19 mouse cellular contexts compared by ENCODE assay signal in the genomic region with DNA sequence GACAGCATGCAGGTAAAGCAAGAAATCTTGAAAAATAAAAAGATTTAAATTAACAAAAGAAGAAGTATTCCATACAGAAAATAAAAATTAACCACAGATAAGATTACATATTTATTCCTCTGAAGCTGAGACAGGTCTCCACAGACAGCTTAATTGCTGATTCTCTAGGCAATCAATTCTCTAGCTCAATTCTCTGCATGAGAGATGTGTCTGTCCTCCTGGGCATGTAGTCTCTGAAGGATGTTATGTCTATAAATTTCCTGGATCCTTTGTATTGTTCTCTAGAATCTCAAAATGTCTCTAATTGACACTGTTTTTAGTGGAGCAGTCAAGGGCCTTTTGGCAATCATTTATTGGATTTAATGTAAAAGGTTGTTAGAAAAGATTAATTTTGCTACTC. TPM values are rescaled to one million over a fixed set of nuclear protein-coding genes. Genes with fewer than 3 reads are reported as not detected.
DNase-seq lines count a peak whose midpoint lies in the region; TF ChIP-seq lines count a peak whose summit lies in the region.
"Had no signal": no experiment of that assay in that cellular context is flagged by ENCODE, and none has a peak within 500 bp of the region (broad histone marks: within the 10 kb centered on the region; RNA-seq: fewer than 3 reads in every experiment).

A gene (plus strand): TSS at position 301 of the 400 bp plus-strand sequence.

- H3K4me1 ChIP-seq in bone marrow macrophage, adult 2 months (ENCODE audit: control insufficient read depth, insufficient read depth, low read length) = peaks cover 7% of the 10 kb centered on the region

- peak within 1 kb of the TSS; percentile 47 for H3K27ac ChIP-seq in bone marrow macrophage, adult 2 months (ENCODE audit: insufficient read depth, low read depth, low read length)

- H3K4me3 ChIP-seq in bone marrow macrophage, adult 2 months (ENCODE audit: insufficient read depth, low read length) = no peak within 1 kb of the TSS

- no peak for TF ChIP-seq CTCF in bone marrow macrophage, adult 2 months (IDR thresholded peaks at IDR 0.05; ENCODE audit: low read depth, low read length)

- DNase-seq in cerebellum, postnatal 25 days = no peak
- DNase-seq: adrenal gland, adult 2 months; adrenal gland, adult 8-10 months; adrenal gland, postnatal 10 days; adrenal gland, postnatal 14 days; adrenal gland, postnatal 25 days; adrenal gland, postnatal 36 days; cerebellum, adult 11 months; cerebellum, adult 11-12 months; cerebellum, adult 18-20 months; cerebellum, adult 2 months; cerebellum, adult 8-10 months had no signal

- no peak for TF ChIP-seq POLR2A in bone marrow macrophage, adult 2 months (IDR thresholded peaks at IDR 0.05; ENCODE audit: borderline replicate concordance, low read depth, low read length)

RNA-seq across cellular contexts. Expression of the gene that starts here (rescaled TPM):
- polyA plus RNA-seq in bone marrow macrophage, adult 2 months (2012; ENCODE audit: insufficient read depth, insufficient read length, missing spikeins) = not detected in 2 replicates
- polyA plus RNA-seq: activated CD4-positive, CD25-positive, alpha-beta regulatory T cell, adult 4 months; adrenal gland, adult 2 months; brain, embryonic 14.5 days; C2C12; CD4-positive, CD25-positive, alpha-beta regulatory T cell, adult 4 months; cerebellum, adult 2 months; G1E; Patski had no signal
